Mouse (Mus musculus) left cerebral cortex, postnatal 14 days (tissue): ENCODE results near the gene Padi6. TPM values are rescaled to one million over a fixed set of nuclear protein-coding genes. Genes with fewer than 3 reads are reported as not detected.

Source experiments
- DNase-seq, 2 experiments: peaks; one replicate each; pipeline ENCODE4 v3.0.0; 2021 to 2022; ENCODE audit warnings: low spot score in 2 of 2, mixed read lengths in 1 of 2
- intact Hi-C: fragments of 180-260 bp; cut with DNase I; formaldehyde crosslinking; loops from one replicate; pipeline ENCODE4 v1.15.1; 2025
- long read RNA-seq, 2 experiments: library from polyadenylated mRNA; stranded (forward); transcript quantifications; one replicate each; pipeline ENCODE4 v2.0.0; 2021
- total RNA-seq, 2 experiments: library from RNA; stranded (reverse); gene quantifications; 2 replicates each; pipeline ENCODE4 v1.2.3; 2021

Padi6 gene
- total RNA-seq, result under 1 TPM; 0.55 to 0.77 TPM
- long read RNA-seq, experiment 1, partial matches to known transcripts, result 0 of 2 reads
- long read RNA-seq, experiment 1, other reads (novel, unspliced or antisense), result 2 of 2 reads
- long read RNA-seq, experiment 2, result 0 reads

- no peak for DNase-seq
- intact Hi-C loops, result no loop called here
Observed at GRCm38 (mm10) chr4:140742543-140742942, at the start of gene Padi6. Gene Padi6, minus strand, starts transcription at chr4:140742643.

GRCm38 (mm10) chr4:140791071-140791470 is 48.6 kb upstream of the Padi6 start:
- DNase-seq, result peak in 1 of 2 experiments; percentile 12
- intact Hi-C loops, result no loop called here

- intact Hi-C loops, result loop anchor here (10.0 kb wide), 1 partner anchor 115 kb away; the partner anchor contains the start of gene Padi2
Observed at GRCm38 (mm10) chr4:140789983-140790382, 47.5 kb upstream of the Padi6 start.

GRCm38 (mm10) chr4:140788983-140789382 is 46.5 kb upstream of the Padi6 start:
- intact Hi-C loops, result loop anchor here (10.0 kb wide), 1 partner anchor 116 kb away; the partner anchor contains the start of gene Padi2
- DNase-seq, result peak; percentile 48 to 57

More at GRCm38 (mm10) chr4:140789983-140790382, 47.5 kb upstream of the Padi6 start:
- no peak for DNase-seq

GRCm38 (mm10) chr4:140788264-140788663 is 45.8 kb upstream of the Padi6 start:
- DNase-seq, result no peak
- intact Hi-C loops, result loop anchor here (10.0 kb wide), 1 partner anchor 117 kb away; the partner anchor contains the start of gene Padi2

- DNase-seq, result no peak
- intact Hi-C loops, result loop anchor here (10.0 kb wide), 1 partner anchor 117 kb away; the partner anchor contains the start of gene Padi2
Observed at GRCm38 (mm10) chr4:140787414-140787813, 45.0 kb upstream of the Padi6 start.

GRCm38 (mm10) chr4:140785217-140785616 is 42.8 kb upstream of the Padi6 start:
- intact Hi-C loops, result loop anchor here (10.0 kb wide), 1 partner anchor 120 kb away; the partner anchor contains the start of gene Padi2
- DNase-seq, result no peak

- DNase-seq, result no peak
- intact Hi-C loops, result loop anchor here (10.0 kb wide), 1 partner anchor 120 kb away; the partner anchor contains the start of gene Padi2
Observed at GRCm38 (mm10) chr4:140784292-140784945, 42.0 kb upstream of the Padi6 start.

GRCm38 (mm10) chr4:140782821-140783220 is 40.4 kb upstream of the Padi6 start:
- DNase-seq, result no peak
- intact Hi-C loops, result loop anchor here (10.0 kb wide), 1 partner anchor 122 kb away; the partner anchor contains the start of gene Padi2

GRCm38 (mm10) chr4:140780507-140780906 is 38.1 kb upstream of the Padi6 start:
- no peak for DNase-seq

GRCm38 (mm10) chr4:140779803-140780397 is 37.5 kb upstream of the Padi6 start:
- intact Hi-C loops, result loop anchor here (10.0 kb wide), 1 partner anchor 125 kb away; the partner anchor contains the start of gene Padi2
- DNase-seq, result no peak

More at GRCm38 (mm10) chr4:140780507-140780906, 38.1 kb upstream of the Padi6 start:
- intact Hi-C loops, result loop anchor here (10.0 kb wide), 1 partner anchor 124 kb away; the partner anchor contains the start of gene Padi2

- DNase-seq, result no peak
- intact Hi-C loops, result no loop called here
Observed at GRCm38 (mm10) chr4:140776623-140777022, 34.2 kb upstream of the Padi6 start.

GRCm38 (mm10) chr4:140775876-140776275 is 33.4 kb upstream of the Padi6 start:
- intact Hi-C loops, result no loop called here
- DNase-seq, result no peak

- intact Hi-C loops, result no loop called here
- no peak for DNase-seq
Observed at GRCm38 (mm10) chr4:140774893-140775292, 32.5 kb upstream of the Padi6 start.

GRCm38 (mm10) chr4:140774025-140774800 is 31.8 kb upstream of the Padi6 start, which contains the start of gene Padi4:
Gene Padi4, minus strand, starts transcription at chr4:140774236.
- DNase-seq, result no peak
- intact Hi-C loops, result no loop called here

GRCm38 (mm10) chr4:140771091-140771490 is 28.6 kb upstream of the Padi6 start:
- intact Hi-C loops, result no loop called here
- DNase-seq, result no peak

GRCm38 (mm10) chr4:140770433-140770832 is 28.0 kb upstream of the Padi6 start:
- intact Hi-C loops, result no loop called here
- no peak for DNase-seq

- no peak for DNase-seq
- intact Hi-C loops, result no loop called here
Observed at GRCm38 (mm10) chr4:140768973-140769372, 26.5 kb upstream of the Padi6 start.

GRCm38 (mm10) chr4:140765936-140766335 is 23.5 kb upstream of the Padi6 start:
- no peak for DNase-seq
- intact Hi-C loops, result no loop called here
